Mouse (Mus musculus) liver, embryonic 14.5 days (tissue): Measurements from ENCODE around the gene Chadl. TPM values are rescaled to one million over a fixed set of nuclear protein-coding genes. Genes with fewer than 3 reads are reported as not detected.

Source experiments
- ATAC-seq: fragments of 200-750 bp; cut with Nextera tagmentation; 2 replicates; pipeline ENCODE4 v1.8.0; 2017; ENCODE audit warnings: moderate number of reproducible peaks, mild to moderate bottlenecking, moderate library complexity; ENCODE audit not compliant: insufficient read depth
- DNase-seq, 3 experiments: peaks; one replicate each; pipeline ENCODE4 v3.0.0-alpha.2; 2012 to 2013; ENCODE audit warnings: low read depth in 3 of 3, low spot score in 3 of 3
- H3K27ac ChIP-seq: fragments of 300-500 bp; sonication (generic); 2 replicates; pipeline ENCODE4 v1.5.1; 2014; ENCODE audit warnings: moderate library complexity, mild to moderate bottlenecking, control low read depth, inconsistent platforms
- H3K27me3 ChIP-seq: fragments of 300-500 bp; sonication (generic); 2 replicates; pipeline ENCODE4 v1.6.1; 2014; ENCODE audit warnings: mild to moderate bottlenecking, low read length, moderate library complexity; ENCODE audit not compliant: control insufficient read depth, insufficient read depth
- H3K36me3 ChIP-seq: fragments of 300-500 bp; sonication (generic); replicated peaks from 2 replicates; pipeline ENCODE4 v1.6.1; 2014; ENCODE audit warnings: low read depth; ENCODE audit not compliant: control insufficient read depth, insufficient read depth
- H3K4me1 ChIP-seq, 2 experiments: fragments of 200-500 bp in 1 of 2; fragments of 300-500 bp in 1 of 2; sonication (generic) in 1 of 2; replicated peaks; 2 replicates each; pipeline ENCODE4 v1.6.1; 2012 to 2014; ENCODE audit warnings: antibody characterized with exemption in 1 of 2, inconsistent platforms in 1 of 2, low read length in 1 of 2; ENCODE audit not compliant: control insufficient read depth in 2 of 2, insufficient read depth in 2 of 2
- H3K4me2 ChIP-seq: fragments of 300-500 bp; sonication (generic); 2 replicates; pipeline ENCODE4 v1.6.1; 2014; ENCODE audit warnings: low read depth, mild to moderate bottlenecking, control low read depth, moderate library complexity
- H3K4me3 ChIP-seq, 2 experiments: fragments of 200-500 bp in 1 of 2; fragments of 300-500 bp in 1 of 2; sonication (generic) in 1 of 2; 2 replicates each; pipeline ENCODE4 v1.5.1; 2012 to 2014; ENCODE audit warnings: low read depth in 2 of 2, low read length in 2 of 2, mild to moderate bottlenecking in 2 of 2, control low read depth in 1 of 2, inconsistent platforms in 1 of 2, moderate library complexity in 1 of 2; ENCODE audit not compliant: insufficient read depth in 1 of 2
- H3K9ac ChIP-seq: fragments of 300-500 bp; sonication (generic); replicated peaks from 2 replicates; pipeline ENCODE4 v1.6.1; 2014; ENCODE audit warnings: mild to moderate bottlenecking, control low read depth, moderate library complexity
- H3K9me3 ChIP-seq: fragments of 300-500 bp; sonication (generic); 2 replicates; pipeline ENCODE4 v1.6.1; 2016; ENCODE audit warnings: low read length, mixed read lengths; ENCODE audit not compliant: control insufficient read depth
- CTCF ChIP-seq: IDR thresholded peaks from 2 replicates; pipeline ENCODE4 v1.5.1; 2016; ENCODE audit warnings: antibody characterized with exemption, low read depth, control low read depth
- EP300 ChIP-seq: IDR thresholded peaks from 2 replicates; pipeline ENCODE4 v1.6.1; 2016; ENCODE audit warnings: antibody characterized with exemption, low read depth
- WGBS: fragments of 180-500 bp; shearing (Covaris S2); extraction: QIAGEN DNeasy Blood & Tissue Kit; methylation state at CpG from one replicate; pipeline ENCODE4 v1.1.7; 2014; ENCODE audit not compliant: insufficient replicate concordance; 5-methylcytosine and 5-hydroxymethylcytosine counted together
- polyA plus RNA-seq, 2 experiments: library from polyadenylated mRNA; depleted of rRNA in 1 of 2; stranded (reverse) in 1 of 2; unstranded in 1 of 2; fragments of >200 nt; fragmentation: Nextera tagmentation in 1 of 2; extraction: Ambion mirVana in 1 of 2; gene quantifications; 2 replicates each; pipeline versions ENCODE4 v1.2.1 to v1.2.3; 2012 to 2014

Chadl gene
- polyA plus RNA-seq, 2 experiments, result 0.20 to 0.25 TPM

DNA sequence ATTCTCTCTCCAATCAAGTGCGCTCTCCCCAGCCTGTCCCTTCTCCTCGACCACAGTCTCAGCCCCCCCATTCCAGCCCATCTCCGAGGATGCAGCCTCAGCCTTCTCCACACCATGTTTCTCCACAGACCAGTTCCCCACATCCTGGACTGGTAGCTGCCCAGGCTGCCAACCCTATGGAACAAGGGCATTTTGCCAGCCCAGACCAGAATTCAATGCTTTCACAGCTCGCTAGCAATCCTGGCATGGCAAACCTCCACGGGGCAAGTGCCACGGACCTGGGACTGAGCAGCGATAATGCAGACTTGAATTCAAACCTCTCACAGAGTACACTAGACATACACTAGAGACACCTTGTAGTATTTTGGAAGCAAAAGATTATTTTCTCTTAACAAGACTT, 46.5 kb downstream of the Chadl start:
- H3K36me3 ChIP-seq, result peaks cover 49% of the 10 kb centered on the region

DNA sequence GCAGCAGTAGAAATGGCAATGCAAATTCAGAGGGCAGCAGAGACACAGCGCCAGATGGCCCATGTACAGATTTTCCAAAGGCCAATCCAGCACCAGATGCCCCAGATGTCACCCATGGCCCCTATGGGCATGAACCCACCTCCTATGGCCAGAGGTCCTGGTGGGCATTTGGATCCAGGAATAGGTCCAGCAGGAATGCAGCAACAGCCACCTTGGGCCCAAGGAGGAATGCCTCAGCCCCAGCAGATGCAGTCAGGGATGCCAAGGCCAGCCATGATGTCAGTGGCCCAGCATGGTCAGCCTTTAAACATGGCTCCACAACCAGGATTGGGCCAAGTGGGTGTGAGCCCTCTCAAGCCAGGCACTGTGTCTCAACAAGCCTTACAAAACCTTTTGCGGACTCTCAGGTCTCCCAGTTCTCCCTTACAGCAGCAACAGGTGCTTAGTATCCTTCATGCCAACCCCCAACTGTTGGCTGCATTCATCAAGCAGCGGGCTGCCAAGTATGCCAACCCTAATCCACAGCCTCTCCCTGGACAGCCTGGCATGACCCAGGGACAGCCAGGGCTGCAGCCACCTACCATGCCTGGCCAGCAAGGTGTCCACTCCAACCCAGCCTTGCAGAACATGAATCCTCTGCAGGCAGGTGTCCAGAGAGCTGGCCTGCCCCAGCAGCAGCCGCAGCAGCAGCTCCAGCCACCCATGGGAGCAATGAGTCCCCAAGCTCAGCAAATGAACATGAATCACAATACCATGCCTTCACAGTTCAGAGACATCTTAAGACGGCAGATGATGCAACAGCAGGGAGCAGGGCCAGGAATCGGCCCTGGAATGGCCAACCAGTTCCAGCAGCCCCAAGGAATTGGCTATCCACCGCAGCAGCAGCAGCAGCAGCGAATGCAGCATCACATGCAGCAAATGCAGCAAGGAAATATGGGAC, 47.3 kb downstream of the Chadl start:
- Histone ChIP-seq H3K27me3 (no peaks in the 10 kb centered on the region), H3K4me1 (no peaks in the 10 kb centered on the region), H3K36me3 (peaks cover 58% of the 10 kb centered on the region), H3K9me3 (no peaks in the 10 kb centered on the region), H3K9ac (no peak overlapping the region), H3K4me3 (no peak overlapping the region), H3K27ac (no peak overlapping the region), H3K4me2 (no peak overlapping the region)
- ATAC-seq (no peak), DNase-seq (no peak)
- no peak for TF ChIP-seq CTCF
- TF ChIP-seq EP300, result no peak
- 85% methylated on average over 8 of the region's 8 CpGs for WGBS

More for the DNA sequence above, 46.5 kb downstream of the Chadl start:
- Histone ChIP-seq H3K9me3 (no peaks in the 10 kb centered on the region), H3K27ac (no peak overlapping the region), H3K27me3 (no peaks in the 10 kb centered on the region), H3K4me1 (no peaks in the 10 kb centered on the region), H3K4me3 (no peak overlapping the region), H3K9ac (no peak overlapping the region), H3K4me2 (no peak overlapping the region)
- no peak for ATAC-seq
- WGBS, result 90% methylated on average over 7 of the region's 7 CpGs
- no peak for DNase-seq
- TF ChIP-seq EP300, result no peak
- no peak for TF ChIP-seq CTCF

Other genes with a start within 250 kb of the Chadl start
- 44.1 and 81.7 TPM in 2 replicates for gene Rbx1, start 231.0 kb downstream of the Chadl start, polyA plus RNA-seq (2012; rRNA removed)
- 293 and 298 TPM in 2 replicates for gene Rbx1, start 231.0 kb downstream of the Chadl start, polyA plus RNA-seq (2014; fragmentation: Nextera tagmentation; extraction: Ambion mirVana)
- gene Ep300, start 111.9 kb downstream of the Chadl start, polyA plus RNA-seq (2012; rRNA removed), result 11.0 and 13.4 TPM in 2 replicates
- 6.1 and 7.5 TPM in 2 replicates for gene Ep300, start 111.9 kb downstream of the Chadl start, polyA plus RNA-seq (2014; fragmentation: Nextera tagmentation; extraction: Ambion mirVana)
- gene L3mbtl2, start 33.4 kb downstream of the Chadl start, polyA plus RNA-seq (2012; rRNA removed), result 8.9 and 10.7 TPM in 2 replicates
- 10.4 and 12.0 TPM in 2 replicates for gene L3mbtl2, start 33.4 kb downstream of the Chadl start, polyA plus RNA-seq (2014; fragmentation: Nextera tagmentation; extraction: Ambion mirVana)
- gene Zc3h7b, start 47.8 kb upstream of the Chadl start, polyA plus RNA-seq (2012; rRNA removed), result 5.2 and 5.7 TPM in 2 replicates
- 4.0 and 5.3 TPM in 2 replicates for gene Zc3h7b, start 47.8 kb upstream of the Chadl start, polyA plus RNA-seq (2014; fragmentation: Nextera tagmentation; extraction: Ambion mirVana)
- gene Rangap1, start 48.2 kb upstream of the Chadl start, polyA plus RNA-seq (2012; rRNA removed), result 41.5 and 50.6 TPM in 2 replicates
- gene Rangap1, start 48.2 kb upstream of the Chadl start, polyA plus RNA-seq (2014; fragmentation: Nextera tagmentation; extraction: Ambion mirVana), result 57.1 and 61.0 TPM in 2 replicates
- 4.4 and 5.1 TPM in 2 replicates for gene Tef, start 105.1 kb upstream of the Chadl start, polyA plus RNA-seq (2012; rRNA removed)
- gene Tef, start 105.1 kb upstream of the Chadl start, polyA plus RNA-seq (2014; fragmentation: Nextera tagmentation; extraction: Ambion mirVana), result 2.7 and 5.0 TPM in 2 replicates
- gene Tob2, start 161.5 kb upstream of the Chadl start, polyA plus RNA-seq (2012; rRNA removed), result 4.9 and 5.1 TPM in 2 replicates
- 5.6 and 7.2 TPM in 2 replicates for gene Tob2, start 161.5 kb upstream of the Chadl start, polyA plus RNA-seq (2014; fragmentation: Nextera tagmentation; extraction: Ambion mirVana)
- gene Phf5a, start 174.6 kb upstream of the Chadl start, polyA plus RNA-seq (2012; rRNA removed), result 42.3 and 72.6 TPM in 2 replicates
- 120 and 130 TPM in 2 replicates for gene Phf5a, start 174.6 kb upstream of the Chadl start, polyA plus RNA-seq (2014; fragmentation: Nextera tagmentation; extraction: Ambion mirVana)
- 74.9 and 85.0 TPM in 2 replicates for gene Aco2, start 175.0 kb upstream of the Chadl start, polyA plus RNA-seq (2012; rRNA removed)
- gene Aco2, start 175.0 kb upstream of the Chadl start, polyA plus RNA-seq (2014; fragmentation: Nextera tagmentation; extraction: Ambion mirVana), result 72.1 and 80.6 TPM in 2 replicates
- gene Polr3h, start 229.0 kb upstream of the Chadl start, polyA plus RNA-seq (2012; rRNA removed), result 13.2 and 13.7 TPM in 2 replicates
- gene Polr3h, start 229.0 kb upstream of the Chadl start, polyA plus RNA-seq (2014; fragmentation: Nextera tagmentation; extraction: Ambion mirVana), result 68.3 and 77.5 TPM in 2 replicates
- 0.45 and 0.70 TPM in 2 replicates for gene Csdc2, start 239.5 kb upstream of the Chadl start, polyA plus RNA-seq (2012; rRNA removed)
- gene Csdc2, start 239.5 kb upstream of the Chadl start, polyA plus RNA-seq (2014; fragmentation: Nextera tagmentation; extraction: Ambion mirVana), result 0.52 and 0.58 TPM in 2 replicates